Mouse (Mus musculus) liver, postnatal 0 days (tissue): ENCODE measurements around the gene Cemip. TPM values are rescaled to one million over a fixed set of nuclear protein-coding genes. Genes with fewer than 3 reads are reported as not detected.
A peak's percentile ranks its signal among the peaks of the same experiment; 100 is the strongest.
"Not testable (repeated sequence)": the region's sequence is repeated elsewhere in the genome, so short reads cannot be mapped to it uniquely, and the experiment has no call there.

Experiments
- ATAC-seq: fragments of 200-750 bp; cut with Nextera tagmentation; 2 replicates; pipeline ENCODE4 v1.8.0; 2017; ENCODE audit warnings: mild to moderate bottlenecking, moderate library complexity
- DNase-seq: peaks from one replicate; pipeline ENCODE4 v3.0.0-alpha.2; 2016
- H3K27ac ChIP-seq: fragments of 300-500 bp; sonication (generic); 2 replicates; pipeline ENCODE4 v1.5.1; 2014; ENCODE audit warnings: antibody characterized with exemption, moderate library complexity, mild to moderate bottlenecking, low read depth
- H3K27me3 ChIP-seq: fragments of 300-500 bp; sonication (generic); 2 replicates; pipeline ENCODE4 v1.6.1; 2014; ENCODE audit warnings: low read length, control low read depth, mixed read lengths; ENCODE audit not compliant: insufficient read depth
- H3K36me3 ChIP-seq: fragments of 300-500 bp; sonication (generic); replicated peaks from 2 replicates; pipeline ENCODE4 v1.6.1; 2014; ENCODE audit warnings: mild to moderate bottlenecking, control low read depth, low read length, moderate library complexity, mixed read lengths; ENCODE audit not compliant: insufficient read depth
- H3K4me1 ChIP-seq: fragments of 300-500 bp; sonication (generic); 2 replicates; pipeline ENCODE4 v1.6.1; 2014; ENCODE audit warnings: antibody characterized with exemption, mild to moderate bottlenecking, control low read depth; ENCODE audit not compliant: insufficient read depth
- H3K4me2 ChIP-seq: fragments of 300-500 bp; sonication (generic); 2 replicates; pipeline ENCODE4 v1.6.1; 2014; ENCODE audit warnings: low read depth, mild to moderate bottlenecking, low read length, moderate library complexity, mixed read lengths
- H3K4me3 ChIP-seq: fragments of 300-500 bp; sonication (generic); 2 replicates; pipeline ENCODE4 v1.5.1; 2014; ENCODE audit warnings: low read depth, low read length
- H3K9ac ChIP-seq: fragments of 300-500 bp; sonication (generic); replicated peaks from 2 replicates; pipeline ENCODE4 v1.6.1; 2014; ENCODE audit warnings: mild to moderate bottlenecking, moderate library complexity
- H3K9me3 ChIP-seq: fragments of 300-500 bp; sonication (generic); 2 replicates; pipeline ENCODE4 v1.6.1; 2016; ENCODE audit warnings: mild to moderate bottlenecking, control low read depth, low read length, mixed read lengths
- CTCF ChIP-seq: sonication (generic); IDR thresholded peaks from 2 replicates; pipeline ENCODE4 v1.5.1; 2016; ENCODE audit warnings: antibody characterized with exemption, low read depth
- EP300 ChIP-seq: IDR thresholded peaks from 2 replicates; pipeline ENCODE4 v1.6.1; 2016; ENCODE audit warnings: antibody characterized with exemption, low read depth, mild to moderate bottlenecking
- WGBS: fragments of 180-500 bp; shearing (Covaris S2); extraction: QIAGEN DNeasy Blood & Tissue Kit; methylation state at CpG from one replicate; pipeline ENCODE4 v1.1.7; 2014; ENCODE audit not compliant: insufficient replicate concordance; 5-methylcytosine and 5-hydroxymethylcytosine counted together
- polyA plus RNA-seq: library from polyadenylated mRNA; unstranded; fragments of >200 nt; fragmentation: Nextera tagmentation; extraction: Ambion mirVana; gene quantifications from 2 replicates; pipeline ENCODE4 v1.2.1, GENCODE M21; 2015

Cemip gene
- not detected in 2 replicates for polyA plus RNA-seq

DNA sequence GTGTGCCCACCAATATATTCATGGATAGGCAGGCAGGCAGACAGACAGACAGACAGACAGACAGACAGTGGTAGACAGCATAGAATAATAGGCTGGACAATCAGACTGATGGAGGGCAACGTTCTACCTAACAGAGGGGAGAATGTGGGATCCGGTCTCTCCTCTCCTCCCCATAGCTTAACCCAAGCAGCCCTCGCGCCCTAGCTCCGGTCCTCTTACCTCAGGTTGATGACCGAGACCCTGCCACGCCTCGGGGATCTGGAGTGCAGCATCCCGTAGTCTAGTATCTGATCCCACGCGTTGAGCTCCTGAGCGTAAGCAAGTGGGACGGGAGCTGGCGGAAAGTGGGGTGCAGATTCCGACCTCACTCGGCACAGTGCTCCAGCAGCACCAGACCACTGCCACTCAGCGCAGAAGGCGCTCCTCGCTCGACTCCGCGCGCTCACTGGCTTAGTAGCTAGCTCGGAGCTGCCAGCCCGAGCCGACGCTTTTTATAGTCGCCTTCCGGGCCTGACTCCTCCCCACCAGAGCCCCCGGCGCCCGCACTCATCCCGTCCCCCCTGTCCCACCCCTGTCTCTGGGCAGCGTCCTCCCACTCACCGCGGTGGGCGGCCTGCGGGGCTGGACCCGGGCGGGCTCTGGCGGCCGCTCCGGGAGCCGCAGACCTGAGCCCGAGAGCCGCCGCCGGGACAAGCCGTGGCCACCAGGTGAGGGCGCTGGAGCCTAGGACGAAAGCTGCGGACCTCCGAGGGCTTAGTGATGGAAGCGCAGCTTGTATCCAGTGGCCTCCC, at the start of gene Cemip:
Gene Cemip, minus strand, starts transcription at position 464 of the 791 bp plus-strand sequence.
- peak within 1 kb of the TSS; percentile 66 for H3K4me2 ChIP-seq
- no peaks in the 10 kb centered on the region for H3K36me3 ChIP-seq
- DNase-seq (peak; percentile 82), ATAC-seq (peak; percentile 47; the same call in 1 of the 2 replicates)
- H3K27ac ChIP-seq = no peak within 1 kb of the TSS
- 2% methylated on average over 54 of the region's 54 CpGs for WGBS
- no peaks in the 10 kb centered on the region for H3K4me1 ChIP-seq
- no peak within 1 kb of the TSS for H3K9ac ChIP-seq
- H3K9me3 ChIP-seq = no peaks in the 10 kb centered on the region
- peak within 1 kb of the TSS; percentile 34 for H3K4me3 ChIP-seq
- H3K27me3 ChIP-seq = peaks cover 34% of the 10 kb centered on the region
- peak; percentile 76 for TF ChIP-seq CTCF
- TF ChIP-seq EP300 = no peak

DNA sequence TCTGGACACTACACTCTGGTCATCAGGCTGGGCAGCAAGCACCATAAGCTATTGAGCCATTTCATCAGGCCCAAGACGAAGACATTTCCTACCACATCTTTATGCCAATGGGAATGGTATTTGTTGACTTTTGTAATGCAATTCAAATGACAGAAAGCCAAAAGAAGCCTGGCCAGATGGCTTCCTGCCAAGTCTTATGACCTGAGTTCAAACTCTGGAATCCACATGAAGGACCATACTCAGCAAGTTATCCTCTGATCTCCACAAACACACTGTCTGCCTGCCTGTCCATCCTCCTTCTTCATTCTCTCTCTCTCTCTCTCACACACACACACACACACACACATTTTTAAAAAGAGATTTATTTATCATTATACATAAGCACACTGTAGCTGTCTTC, 46.4 kb upstream of the Cemip start:
- TF ChIP-seq CTCF (no peak), EP300 (no peak)
- ATAC-seq (no peak), DNase-seq (peak; percentile 63)
- Histone ChIP-seq H3K4me1 (peaks cover 52% of the 10 kb centered on the region), H3K27me3 (no peaks in the 10 kb centered on the region), H3K9ac (no peak overlapping the region), H3K4me2 (no peak overlapping the region), H3K36me3 (peaks cover 3% of the 10 kb centered on the region; the same call in 1 of the 2 replicates), H3K27ac (no peak overlapping the region), H3K9me3 (no peaks in the 10 kb centered on the region), H3K4me3 (no peak overlapping the region)
- 52% methylated on average over 1 of the region's 1 CpGs for WGBS

GRCm38 (mm10) chr7:84131736-84132135, 45.4 kb upstream of the Cemip start:
- peaks cover 3% of the 10 kb centered on the region; the same call in 1 of the 2 replicates for H3K36me3 ChIP-seq
- H3K27ac ChIP-seq = peak overlapping the region; percentile 60; the same call in 1 of the 2 replicates
- TF ChIP-seq EP300 (no peak), CTCF (no peak)
- no peak overlapping the region for H3K9ac ChIP-seq
- H3K4me1 ChIP-seq = peaks cover 44% of the 10 kb centered on the region
- H3K9me3 ChIP-seq = no peaks in the 10 kb centered on the region
- peak; percentile 30; the same call in 1 of the 2 replicates for ATAC-seq
- DNase-seq = no peak
- H3K4me3 ChIP-seq = no peak overlapping the region
- H3K4me2 ChIP-seq = no peak overlapping the region
- WGBS = 68% methylated on average over 4 of the region's 4 CpGs
- H3K27me3 ChIP-seq = no peaks in the 10 kb centered on the region

DNA sequence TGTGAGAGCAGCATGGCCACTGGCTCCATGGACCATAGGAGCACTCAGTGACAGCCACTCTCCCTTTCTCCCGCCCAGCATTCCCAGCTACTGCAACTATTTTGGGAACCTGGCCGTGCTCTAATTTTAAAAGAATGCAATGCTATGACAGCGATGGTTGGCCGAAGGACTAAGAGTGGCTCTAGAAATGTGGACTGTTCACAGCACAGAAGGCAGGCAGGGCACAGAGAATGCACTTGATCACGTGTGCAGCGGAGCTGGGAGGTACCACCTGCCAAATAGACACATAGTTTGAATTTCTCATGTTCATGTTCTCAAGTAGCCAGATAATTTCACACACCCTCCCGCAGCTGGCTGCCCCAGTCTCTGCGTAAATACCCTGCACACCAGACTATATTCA, 42.4 kb upstream of the Cemip start:
- no peak overlapping the region for H3K9ac ChIP-seq
- DNase-seq (no peak), ATAC-seq (no peak)
- H3K27me3 ChIP-seq = no peaks in the 10 kb centered on the region
- no peak overlapping the region for H3K27ac ChIP-seq
- no peak overlapping the region for H3K4me2 ChIP-seq
- no peak for TF ChIP-seq CTCF
- no peak for TF ChIP-seq EP300
- H3K9me3 ChIP-seq = no peaks in the 10 kb centered on the region
- 75% methylated on average over 8 of the region's 8 CpGs for WGBS
- peaks cover 8% of the 10 kb centered on the region for H3K36me3 ChIP-seq
- H3K4me1 ChIP-seq = peaks cover 27% of the 10 kb centered on the region
- no peak overlapping the region for H3K4me3 ChIP-seq

DNA sequence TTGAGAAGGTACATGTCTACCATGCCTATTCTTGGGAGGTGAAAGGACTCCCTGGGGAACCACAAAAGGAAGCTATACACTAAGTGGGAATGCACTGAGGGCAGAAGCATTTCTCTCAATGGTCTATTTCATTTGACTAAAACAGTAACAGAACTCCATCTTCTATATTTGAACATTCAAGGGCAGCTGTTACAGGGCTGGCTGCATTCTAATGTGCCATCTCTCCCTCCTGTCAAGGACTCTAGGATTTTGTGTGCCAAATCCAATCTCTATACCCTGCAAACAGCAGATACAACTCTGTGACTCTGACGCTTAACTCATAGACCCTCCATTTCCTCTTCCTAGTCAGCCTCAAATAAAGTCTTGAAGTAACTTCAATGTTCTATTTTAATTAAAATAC, 39.4 kb upstream of the Cemip start:
- H3K4me1 ChIP-seq = peaks cover 39% of the 10 kb centered on the region
- no peak for TF ChIP-seq CTCF
- no peak for TF ChIP-seq EP300
- H3K4me3 ChIP-seq = no peak overlapping the region
- no peak overlapping the region for H3K27ac ChIP-seq
- H3K27me3 ChIP-seq = no peaks in the 10 kb centered on the region
- H3K36me3 ChIP-seq = peaks cover 8% of the 10 kb centered on the region
- H3K9ac ChIP-seq = no peak overlapping the region
- no peak overlapping the region for H3K4me2 ChIP-seq
- ATAC-seq = no peak
- no peaks in the 10 kb centered on the region for H3K9me3 ChIP-seq
- DNase-seq = no peak
- WGBS = 66% methylated on average over 1 of the region's 1 CpGs

DNA sequence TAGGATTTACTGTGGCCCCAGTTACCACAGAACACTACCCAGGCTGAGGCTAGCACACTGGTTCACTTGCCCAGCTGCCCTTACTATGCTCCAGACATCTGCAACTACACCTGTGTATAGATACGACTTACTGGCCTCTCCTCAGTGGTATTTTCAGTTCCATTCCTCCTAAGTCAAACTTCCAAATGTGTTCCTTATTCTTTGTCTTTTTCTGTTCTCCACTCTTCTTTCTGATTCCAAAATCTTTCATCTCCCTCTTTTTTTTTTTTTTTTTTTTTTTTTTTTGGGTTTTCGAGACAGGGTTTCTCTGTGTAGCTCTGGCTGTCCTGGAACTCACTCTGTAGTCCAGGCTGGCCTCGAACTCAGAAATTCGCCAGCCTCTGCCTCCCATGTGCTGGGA, 37.3 kb upstream of the Cemip start:
- not testable (repeated sequence) for ATAC-seq, H3K36me3 ChIP-seq, H3K9ac ChIP-seq, H3K4me2 ChIP-seq, H3K4me3 ChIP-seq, H3K9me3 ChIP-seq, H3K27me3 ChIP-seq, DNase-seq, H3K27ac ChIP-seq
- peaks cover 45% of the 10 kb centered on the region for H3K4me1 ChIP-seq
- 80% methylated on average over 3 of the region's 4 CpGs for WGBS
